Comparison of ENCODE assay signal across 8 mouse cellular contexts in the genomic region with DNA sequence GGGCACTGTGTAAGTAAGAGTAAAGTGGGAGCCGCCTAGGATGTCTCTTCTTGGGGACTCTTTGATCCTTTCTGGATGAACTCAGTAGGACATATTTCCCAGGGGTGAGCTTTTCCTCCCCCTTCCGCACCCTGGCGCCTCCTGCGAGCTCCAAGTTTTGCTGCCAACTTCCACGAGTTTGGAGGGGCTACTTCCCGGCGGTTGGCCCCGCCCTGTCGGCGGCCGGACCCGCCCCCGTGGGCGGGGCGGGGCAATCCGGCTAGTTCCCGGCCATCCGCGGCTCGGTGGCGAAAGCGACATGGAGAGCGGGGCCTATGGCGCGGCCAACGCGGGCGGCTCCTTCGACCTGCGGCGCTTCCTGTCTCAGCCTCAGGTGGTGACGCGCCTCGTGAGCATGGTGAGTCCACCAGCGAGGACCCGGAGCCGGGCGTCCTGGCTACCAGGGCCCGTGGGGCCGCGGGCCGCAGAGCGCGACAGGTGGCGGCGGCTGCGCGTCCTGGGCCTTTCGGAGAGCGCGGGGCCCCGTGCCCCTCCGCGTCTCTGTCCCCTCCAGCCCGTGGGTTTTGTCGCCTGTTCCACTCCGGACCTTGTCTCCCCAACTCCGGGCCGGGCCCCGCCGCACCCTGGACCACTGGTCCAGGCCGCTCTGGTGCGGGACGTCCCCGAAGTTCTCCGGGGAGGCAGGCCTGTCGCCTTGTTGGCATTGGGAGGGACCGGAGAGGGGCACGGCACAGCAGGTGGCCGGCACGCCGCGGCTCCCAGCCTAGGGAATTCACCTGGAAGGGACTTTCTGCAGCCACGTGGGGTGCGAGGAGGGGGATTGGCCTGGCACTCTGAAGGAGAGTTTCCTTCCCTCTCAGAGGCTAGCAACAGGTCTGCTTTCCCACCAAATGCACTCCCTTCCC. TPM values are rescaled to one million over a fixed set of nuclear protein-coding genes. Genes with fewer than 3 reads are reported as not detected.
DNase-seq lines count a peak whose midpoint lies in the region; ATAC-seq lines count a peak whose summit lies in the region.

A gene (plus strand): TSS at position 262 of the 905 bp plus-strand sequence.
A gene (plus strand): TSS at position 262 of the 905 bp plus-strand sequence.

- no peaks in the 10 kb centered on the region for H3K27me3 ChIP-seq in embryonic facial prominence, embryonic 14.5 days (replicated peaks; ENCODE audit: control insufficient read depth, insufficient read depth, low read length)
- H3K27me3 ChIP-seq in heart, embryonic 14.5 days (ENCODE audit: control insufficient read depth, insufficient read depth, low read length), result no peaks in the 10 kb centered on the region
- no peaks in the 10 kb centered on the region for H3K27me3 ChIP-seq in kidney, embryonic 16.5 days (ENCODE audit: insufficient read depth, low read length)

- peak within 1 kb of the TSS; percentile 54; the same call in 1 of the 2 replicates for H3K27ac ChIP-seq in embryonic facial prominence, embryonic 14.5 days (replicated peaks; ENCODE audit: low read depth, low read length)
- peak within 1 kb of the TSS; percentile 63 to 65 for H3K27ac ChIP-seq in heart, embryonic 14.5 days (replicated peaks in 1 of 2; ENCODE audit: control insufficient read depth in 1 of 2, insufficient read depth in 1 of 2, low read depth in 2 of 2, low read length in 2 of 2)
- peak within 1 kb of the TSS; percentile 80 for H3K27ac ChIP-seq in kidney, embryonic 16.5 days (ENCODE audit: low read length)

- 1% methylated on average over 44 of the region's 75 CpGs for WGBS in embryonic facial prominence, embryonic 14.5 days
- under 1% methylated on average over 75 of the region's 75 CpGs for WGBS in heart, embryonic 14.5 days
- under 1% methylated on average over 75 of the region's 75 CpGs for WGBS in kidney, embryonic 16.5 days

- H3K4me1 ChIP-seq in embryonic facial prominence, embryonic 14.5 days (ENCODE audit: control insufficient read depth, insufficient read depth, low read length), result peaks cover 5% of the 10 kb centered on the region; the same call in 1 of the 2 replicates
- H3K4me1 ChIP-seq in heart, embryonic 14.5 days (ENCODE audit: control insufficient read depth in 2 of 2, insufficient read depth in 2 of 2, low read length in 2 of 2), result peaks cover 6 to 22% of the 10 kb centered on the region in 2 experiments
- H3K4me1 ChIP-seq in kidney, embryonic 16.5 days (ENCODE audit: insufficient read depth, low read length), result peaks cover 17% of the 10 kb centered on the region

- H3K4me3 ChIP-seq in embryonic facial prominence, embryonic 14.5 days (ENCODE audit: low read depth, low read length), result peak within 1 kb of the TSS; percentile 83
- H3K4me3 ChIP-seq in heart, embryonic 14.5 days (ENCODE audit: control insufficient read depth in 1 of 2, insufficient read depth in 1 of 2, low read depth in 1 of 2, low read length in 2 of 2), result peak within 1 kb of the TSS; percentile 83 to 93
- peak within 1 kb of the TSS; percentile 73 for H3K4me3 ChIP-seq in kidney, embryonic 16.5 days (ENCODE audit: low read length)

- peak; percentile 80 to 83 for DNase-seq in B cell, adult 2 months
- peak; percentile 82 for DNase-seq in R1 (ENCODE audit: low read depth, low spot score)
- peak; percentile 87 for DNase-seq in embryonic facial prominence, embryonic 14.5 days (ENCODE audit: low spot score)
- peak; percentile 80 for DNase-seq in lung, postnatal 14 days
- peak; percentile 82 for DNase-seq in ovary, postnatal 36 days (ENCODE audit: low spot score)
- DNase-seq in urinary bladder, postnatal 36 days (ENCODE audit: low spot score in 2 of 2), result peak; percentile 69 to 75

- H3K4me2 ChIP-seq in embryonic facial prominence, embryonic 14.5 days (ENCODE audit: low read depth, low read length), result peak within 1 kb of the TSS; percentile 95
- peak within 1 kb of the TSS; percentile 96 for H3K4me2 ChIP-seq in heart, embryonic 14.5 days (ENCODE audit: low read length)
- H3K4me2 ChIP-seq in kidney, embryonic 16.5 days (replicated peaks; ENCODE audit: low read depth, low read length), result peak within 1 kb of the TSS; percentile 97

- peak; percentile 75 for ATAC-seq in embryonic facial prominence, embryonic 14.5 days (ENCODE audit: low read depth)
- peak; percentile 59 for ATAC-seq in heart, embryonic 14.5 days (ENCODE audit: insufficient number of reproducible peaks, insufficient read depth, low FRiP score, low read depth)
- peak; percentile 70 for ATAC-seq in kidney, embryonic 16.5 days (ENCODE audit: low FRiP score, low TSS enrichment)

- H3K36me3 ChIP-seq in embryonic facial prominence, embryonic 14.5 days (ENCODE audit: control insufficient read depth, insufficient read depth, low read length), result peaks cover 17% of the 10 kb centered on the region; the same call in 1 of the 2 replicates
- peaks cover 26% of the 10 kb centered on the region for H3K36me3 ChIP-seq in heart, embryonic 14.5 days (ENCODE audit: control insufficient read depth, insufficient read depth, low read length)
- peaks cover 25% of the 10 kb centered on the region for H3K36me3 ChIP-seq in kidney, embryonic 16.5 days (ENCODE audit: insufficient read depth, low read length)

- H3K9me3 ChIP-seq in embryonic facial prominence, embryonic 14.5 days (ENCODE audit: control insufficient read depth, low read length), result no peaks in the 10 kb centered on the region
- H3K9me3 ChIP-seq in heart, embryonic 14.5 days (ENCODE audit: control insufficient read depth, low read length), result no peaks in the 10 kb centered on the region
- no peaks in the 10 kb centered on the region for H3K9me3 ChIP-seq in kidney, embryonic 16.5 days (ENCODE audit: low read length)

- H3K9ac ChIP-seq in embryonic facial prominence, embryonic 14.5 days (ENCODE audit: low read depth, low read length), result peak within 1 kb of the TSS; percentile 73
- H3K9ac ChIP-seq in heart, embryonic 14.5 days (ENCODE audit: low read length), result peak within 1 kb of the TSS; percentile 93
- peak within 1 kb of the TSS; percentile 88 for H3K9ac ChIP-seq in kidney, embryonic 16.5 days (replicated peaks; ENCODE audit: low read length)

RNA-seq across cellular contexts. Expression of the first gene that starts in this region (rescaled TPM):
- 0.25 and 0.86 TPM in 2 replicates for polyA plus RNA-seq in embryonic facial prominence, embryonic 14.5 days (2014; fragmentation: Nextera tagmentation; extraction: Ambion mirVana)
- polyA plus RNA-seq in heart, embryonic 14.5 days (2014; fragmentation: Nextera tagmentation; extraction: Ambion mirVana), result 0.71 and 1.0 TPM in 2 replicates
- 0.26 and 0.44 TPM in 2 replicates for polyA plus RNA-seq in kidney, embryonic 16.5 days (2015; fragmentation: Nextera tagmentation; extraction: Ambion mirVana)

RNA-seq across cellular contexts. Expression of the second gene that starts in this region (rescaled TPM):
- 74.0 and 78.6 TPM in 2 replicates for polyA plus RNA-seq in embryonic facial prominence, embryonic 14.5 days (2014; fragmentation: Nextera tagmentation; extraction: Ambion mirVana)
- polyA plus RNA-seq in heart, embryonic 14.5 days (2014; fragmentation: Nextera tagmentation; extraction: Ambion mirVana), result 99.4 and 102 TPM in 2 replicates
- 93.2 and 106 TPM in 2 replicates for polyA plus RNA-seq in kidney, embryonic 16.5 days (2015; fragmentation: Nextera tagmentation; extraction: Ambion mirVana)

Comparison
In these comparisons a context has a peak if more than half of its experiments do, and no peak if none do; other contexts are left out.
1. Peak in every context shown above with its lines: DNase-seq, ATAC-seq, H3K4me3 ChIP-seq and H3K27ac ChIP-seq.